Mouse (Mus musculus): ENCODE measurements at regions not wholly inside any gene's neighbourhood (a gene's known extent, or its start where the extent isn't known, plus 50 kb on each side); places are given as distances from the start of the nearest gene placed in this dataset.
A peak's percentile ranks its signal among the peaks of the same experiment; 100 is the strongest.

DNA sequence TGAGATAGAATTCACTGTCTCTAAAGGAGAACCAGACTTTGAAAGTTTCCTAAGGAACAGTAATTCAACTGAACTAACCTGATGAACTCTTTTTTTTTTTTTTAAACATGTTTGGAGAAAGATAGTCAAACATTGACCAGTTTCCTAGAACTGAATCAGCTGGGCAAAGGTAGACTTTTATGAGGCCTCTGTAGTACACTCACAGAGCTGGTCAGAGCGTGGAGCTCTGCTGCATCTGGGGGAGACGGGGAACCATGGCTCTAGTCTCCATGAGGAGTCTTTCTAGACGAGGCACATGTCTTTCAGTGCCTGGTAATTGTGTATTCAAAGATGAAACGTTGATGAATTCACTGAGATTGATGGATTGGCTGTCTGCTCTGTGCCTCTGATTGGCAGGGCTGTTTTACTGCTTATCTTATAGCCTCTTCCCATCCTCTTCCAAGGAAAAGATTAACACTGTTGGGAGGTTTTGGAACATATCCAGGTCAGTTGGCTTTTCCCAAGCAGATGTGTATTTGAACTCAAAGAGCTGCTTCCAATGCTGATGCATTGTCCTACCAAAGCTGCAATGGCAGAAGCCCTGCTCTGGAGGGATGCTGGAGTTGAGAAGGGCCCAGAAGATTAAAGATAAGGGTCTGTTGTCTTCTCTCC, 122.5 kb upstream of the Maf start:
- DNase-seq (ENCODE audit: low spot score in 2 of 2): no peak

DNA sequence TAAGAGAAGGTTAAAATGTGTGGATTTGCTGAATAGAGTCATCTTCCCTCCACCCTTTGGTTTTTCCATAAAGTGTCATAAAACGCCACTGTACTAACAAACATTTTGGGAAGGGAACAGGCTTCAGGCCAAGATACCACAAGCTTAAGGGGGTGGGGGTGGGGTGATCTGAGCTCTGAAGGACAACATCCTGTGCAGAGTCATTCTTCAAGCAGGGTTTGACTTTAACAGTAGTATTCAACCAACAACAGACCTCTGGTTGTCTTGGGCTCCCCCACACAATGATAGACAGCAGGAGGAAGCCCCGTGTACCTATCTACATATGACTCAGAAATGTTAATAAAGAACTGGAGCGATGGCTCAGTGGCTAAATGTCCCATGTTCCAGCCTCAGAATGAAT, 118.9 kb upstream of the Maf start:
- DNase-seq (ENCODE audit: low spot score in 2 of 2): no peak

- DNase-seq (ENCODE audit: low spot score in 2 of 2): no peak
These were observed 118.4 kb upstream of the Maf start for GRCm38 (mm10) chr8:115825899-115826502.

GRCm38 (mm10) chr8:115824478-115824785, 116.8 kb upstream of the Maf start:
- no peak for DNase-seq (ENCODE audit: low spot score in 2 of 2)

DNA sequence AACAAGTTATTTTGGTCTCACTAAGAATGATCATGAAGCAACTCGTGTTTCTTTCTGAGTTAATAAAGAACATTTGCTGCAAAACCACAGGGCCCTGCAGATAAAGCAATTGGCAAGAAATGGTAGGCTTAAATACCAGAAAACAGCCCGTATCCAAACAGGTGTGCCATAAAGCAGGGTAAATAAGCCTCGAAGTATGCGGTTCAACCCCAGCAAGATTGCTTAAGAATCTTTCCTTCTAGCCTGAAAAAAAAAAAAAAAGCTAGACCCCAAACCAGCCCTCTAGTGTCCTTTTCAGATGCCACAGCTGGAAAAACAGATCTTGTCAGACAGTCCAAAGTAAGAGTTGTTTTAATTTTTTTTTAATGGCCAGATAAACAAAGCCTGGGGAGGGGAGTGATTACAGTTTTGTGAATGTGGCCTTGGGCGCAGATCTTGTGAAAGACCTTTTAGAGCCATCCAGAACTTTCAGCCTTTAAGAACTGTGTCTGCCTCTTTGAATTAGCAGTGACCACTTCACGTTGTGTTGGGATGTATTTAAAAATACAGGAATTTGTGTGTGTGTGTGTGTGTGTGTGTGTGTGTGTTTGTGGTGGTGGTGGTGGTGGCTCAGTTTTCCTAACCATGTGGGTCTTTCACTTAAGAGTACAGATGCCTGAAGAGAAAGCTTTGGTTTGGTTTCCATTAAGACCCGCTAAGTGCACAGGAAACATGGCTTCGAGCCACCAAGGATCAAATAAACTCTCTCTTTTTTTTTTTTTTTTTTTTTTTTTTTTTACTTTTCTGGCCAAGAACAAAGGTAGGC, 116.3 kb upstream of the Maf start:
- DNase-seq (ENCODE audit: low spot score in 2 of 2): no peak

- no peak for DNase-seq (ENCODE audit: low spot score in 2 of 2)
These were observed 105.8 kb upstream of the Maf start for GRCm38 (mm10) chr8:115813426-115813825.

GRCm38 (mm10) chr8:115806579-115806978, 99.0 kb upstream of the Maf start:
- DNase-seq (ENCODE audit: low spot score in 2 of 2): peak; percentile 20 to 28

DNA sequence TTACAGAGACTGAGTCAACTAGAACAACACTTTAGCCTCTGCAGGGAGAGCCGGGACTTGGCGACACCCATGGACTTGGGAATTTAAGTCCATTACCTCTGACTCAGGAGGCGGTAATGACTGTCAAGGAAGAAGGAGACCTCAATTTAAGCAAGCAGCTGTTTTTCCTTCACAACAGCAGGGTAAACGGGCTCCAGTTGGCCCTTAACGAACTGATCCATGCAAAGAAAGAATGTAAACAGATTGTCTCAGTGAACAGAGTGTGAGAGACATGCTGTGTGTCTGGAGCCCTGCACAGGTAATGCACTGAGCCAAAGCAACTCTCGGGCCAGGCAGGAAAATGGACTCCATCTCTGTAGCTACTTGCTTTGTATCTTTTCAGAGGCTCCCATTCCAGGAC, 98.5 kb upstream of the Maf start:
- DNase-seq (ENCODE audit: low spot score in 2 of 2): no peak

DNA sequence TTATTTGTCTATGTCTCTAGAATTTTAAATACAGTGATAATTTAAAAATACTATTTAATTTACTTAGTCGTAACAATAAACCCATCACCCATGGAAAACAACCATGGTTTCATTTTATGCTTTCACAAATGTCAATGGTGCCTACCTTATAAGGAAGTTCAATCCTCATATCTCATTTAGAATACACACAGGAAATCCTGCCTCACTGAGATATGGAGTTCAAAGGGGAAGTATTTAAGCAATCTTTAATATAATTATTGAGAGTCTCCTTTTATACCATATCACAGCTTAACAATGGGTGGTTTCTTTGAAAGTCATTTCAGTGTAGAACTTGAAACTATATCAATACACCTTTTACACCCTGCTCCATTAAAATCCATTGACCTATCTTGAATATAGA, 86.0 kb upstream of the Maf start:
- DNase-seq (ENCODE audit: low spot score in 2 of 2): no peak

DNA sequence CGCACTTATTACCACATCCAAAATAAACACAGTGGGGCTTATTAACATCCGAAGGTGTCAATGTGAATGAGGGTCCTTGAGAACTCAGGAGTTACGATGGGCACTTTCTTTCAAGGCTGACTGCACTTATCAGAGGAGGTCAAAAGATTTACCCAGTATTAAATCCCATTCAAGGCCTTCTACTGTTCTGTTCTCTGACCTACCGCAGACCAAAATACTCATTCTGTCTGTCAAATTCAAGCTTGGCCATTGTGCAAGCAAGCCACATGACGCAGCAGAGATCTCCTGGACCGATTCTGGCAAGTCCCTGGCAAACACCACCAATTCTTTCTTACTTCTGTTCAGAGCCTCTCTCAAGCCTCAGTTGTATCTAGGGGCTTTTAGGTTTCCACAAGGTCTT, 80.8 kb upstream of the Maf start:
- no peak for DNase-seq (ENCODE audit: low spot score in 2 of 2)

GRCm38 (mm10) chr8:115786185-115786584, 78.6 kb upstream of the Maf start:
- DNase-seq (ENCODE audit: low spot score in 2 of 2): no peak

DNA sequence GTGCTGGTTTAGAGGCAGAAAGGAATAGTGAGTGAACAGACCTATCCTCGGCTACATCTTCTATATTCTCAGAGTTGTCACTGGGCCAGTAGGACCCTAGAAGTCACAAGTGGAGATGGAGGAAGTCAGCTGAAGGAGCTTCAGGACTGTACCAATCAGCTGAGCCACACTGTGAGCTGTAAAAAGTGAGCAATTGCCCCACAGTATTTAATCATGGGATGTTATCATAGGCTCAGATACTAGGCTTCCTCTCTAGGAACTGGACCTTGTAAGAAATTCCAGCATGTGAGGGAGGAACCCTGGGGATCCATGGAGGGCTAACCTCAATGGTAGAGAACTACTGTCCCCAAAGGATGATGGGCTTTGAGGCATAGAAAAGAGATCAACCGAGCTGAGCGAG, 78.2 kb upstream of the Maf start:
- DNase-seq (ENCODE audit: low spot score in 2 of 2): no peak

DNA sequence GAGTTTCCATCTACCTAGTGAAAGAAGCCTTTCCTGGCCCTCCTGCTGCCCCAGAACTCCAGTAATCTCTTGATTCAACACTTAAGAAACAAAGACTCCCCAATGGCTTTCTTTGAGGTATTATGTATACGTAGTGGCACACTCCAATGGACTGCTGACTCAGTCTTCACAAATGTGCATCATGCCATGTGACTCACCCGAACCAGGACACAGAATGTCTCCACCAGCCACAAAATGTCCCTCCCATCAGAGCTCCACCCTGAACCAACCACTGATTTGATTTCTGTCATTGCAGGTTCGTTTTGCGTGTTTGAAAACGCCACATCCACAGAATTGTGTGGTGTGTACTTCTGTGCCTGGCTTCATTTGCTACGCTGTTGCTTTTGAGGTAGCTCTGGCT, 75.8 kb upstream of the Maf start:
- DNase-seq (ENCODE audit: low spot score in 2 of 2): no peak

DNA sequence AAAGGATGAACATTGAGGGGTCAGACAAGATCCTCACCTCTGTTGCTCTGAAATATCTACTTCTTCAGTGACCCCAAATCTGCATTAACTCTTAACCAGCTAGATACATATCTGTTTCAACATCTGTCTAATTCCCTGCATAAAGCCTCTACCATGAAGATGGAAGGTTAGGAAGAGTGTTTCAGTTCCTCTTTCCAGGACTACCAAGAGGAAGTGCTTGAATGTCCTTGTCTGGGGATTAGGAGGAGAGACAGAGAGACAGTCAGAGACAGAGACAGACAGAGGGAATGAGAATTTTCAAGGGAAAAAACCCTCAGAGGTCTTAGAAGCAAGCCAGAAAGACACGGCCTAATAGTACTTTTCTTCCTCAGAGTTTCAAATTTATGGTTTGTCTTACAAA, 70.8 kb upstream of the Maf start:
- DNase-seq (ENCODE audit: low spot score in 2 of 2): no peak

DNA sequence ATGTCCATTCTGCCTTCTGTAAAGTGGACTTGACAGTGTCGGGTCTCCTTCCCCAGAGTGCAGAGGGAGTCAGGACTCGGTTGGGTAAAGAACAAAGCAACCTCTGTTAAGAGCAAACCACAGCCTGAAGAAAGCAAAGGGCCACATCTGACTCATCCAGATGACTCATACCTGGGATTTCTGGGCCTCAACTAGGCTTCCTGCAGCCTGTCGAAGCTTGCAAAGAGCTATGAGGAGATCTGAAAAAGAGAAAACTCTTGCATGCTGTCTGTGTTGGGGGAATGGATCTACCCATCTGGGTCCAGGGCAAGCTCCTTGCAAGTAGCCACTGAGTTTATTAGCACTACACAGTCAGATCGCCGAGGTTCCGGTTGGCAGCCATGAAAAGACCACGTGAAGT, 63.5 kb upstream of the Maf start:
- DNase-seq (ENCODE audit: low spot score in 2 of 2): no peak

GRCm38 (mm10) chr8:115768631-115769030, 61.0 kb upstream of the Maf start:
- no peak for DNase-seq (ENCODE audit: low spot score in 2 of 2)

DNA sequence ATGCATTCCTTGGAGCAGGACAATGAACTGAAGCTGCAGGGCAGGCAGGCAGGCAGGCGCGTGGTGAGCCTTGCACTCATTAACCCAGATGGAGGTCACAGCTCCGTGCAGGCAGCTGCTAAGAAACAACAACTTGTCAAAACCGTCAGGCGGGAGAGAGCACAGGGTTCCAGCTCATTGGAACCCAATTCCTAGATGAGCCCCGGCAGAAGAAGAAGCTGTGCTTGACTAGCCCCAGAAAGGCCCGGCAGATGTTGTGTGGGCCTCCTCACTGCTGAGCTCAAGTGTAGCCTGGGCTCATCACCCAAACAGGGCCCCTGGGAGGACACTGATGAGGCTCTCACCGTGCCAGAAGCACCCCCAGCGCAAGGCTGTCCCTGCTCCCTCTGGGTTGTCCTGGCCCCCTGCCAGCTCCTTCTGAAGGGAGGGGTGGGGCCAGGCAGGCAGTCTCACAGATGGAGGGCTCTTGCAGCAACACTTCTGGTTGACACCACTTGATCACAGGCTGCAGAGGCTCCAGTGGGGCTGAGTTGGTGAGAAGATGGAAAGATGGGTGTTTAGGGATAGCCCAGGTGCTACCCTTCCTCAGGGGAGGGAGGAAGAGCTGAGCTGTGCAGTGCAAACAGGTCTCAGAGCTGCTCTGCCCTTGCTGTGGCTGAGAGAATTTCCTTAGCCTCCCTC, 58.8 kb upstream of the Maf start:
- DNase-seq (ENCODE audit: low spot score in 2 of 2): peak in 1 of 2 experiments; percentile 35

- no peak for DNase-seq (ENCODE audit: low spot score in 2 of 2)
These were observed 57.0 kb upstream of the Maf start for GRCm38 (mm10) chr8:115764551-115764950.

GRCm38 (mm10) chr8:115758011-115758410, 50.4 kb upstream of the Maf start:
- DNase-seq (ENCODE audit: low spot score in 2 of 2): no peak

All from right cerebral cortex, postnatal 10 days (tissue).